Mouse (Mus musculus): ENCODE results near the gene Hsd17b3. TPM values are rescaled to one million over a fixed set of nuclear protein-coding genes. Genes with fewer than 3 reads are reported as not detected.

The Hsd17b3 gene
- polyA plus RNA-seq, 1 experiment, result not detected

DNA sequence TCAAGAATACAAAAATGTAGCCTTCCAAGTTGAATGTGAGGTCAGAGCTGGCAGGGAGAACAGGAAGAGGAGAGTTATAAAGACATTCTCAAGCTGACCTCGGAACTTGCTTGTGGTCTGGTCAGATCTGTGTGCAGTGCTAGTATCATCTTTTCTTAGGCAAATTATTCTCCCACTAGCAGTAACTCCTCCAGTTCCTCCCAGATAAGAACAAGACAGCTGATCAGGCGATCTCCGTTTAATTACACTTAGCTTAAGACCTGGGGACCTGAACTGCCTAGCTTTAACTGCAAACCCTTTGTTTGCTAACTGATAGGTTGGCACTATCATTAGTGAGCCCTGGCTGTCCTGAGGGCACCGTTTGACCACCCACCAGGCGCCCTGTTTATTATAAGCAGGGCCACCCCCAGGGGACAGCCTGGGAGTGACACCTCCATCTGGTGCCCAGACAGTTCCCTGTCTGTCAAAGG lies 19.4 kb upstream of the Hsd17b3 start:
- no peak for TF ChIP-seq CTCF (IDR thresholded peaks at IDR 0.05; ENCODE audit: low read depth, low read length)
- no peak for TF ChIP-seq POLR2A (IDR thresholded peaks at IDR 0.05; ENCODE audit: borderline replicate concordance, low read depth, low read length)
- no peak overlapping the region for H3K4me3 ChIP-seq (ENCODE audit: insufficient read depth, low read length)
- H3K4me1 ChIP-seq (ENCODE audit: control insufficient read depth, insufficient read depth, low read length), result no peaks in the 10 kb centered on the region; the same call in 1 of the 2 replicates
- no peak overlapping the region for H3K27ac ChIP-seq (ENCODE audit: insufficient read depth, low read depth, low read length)

DNA sequence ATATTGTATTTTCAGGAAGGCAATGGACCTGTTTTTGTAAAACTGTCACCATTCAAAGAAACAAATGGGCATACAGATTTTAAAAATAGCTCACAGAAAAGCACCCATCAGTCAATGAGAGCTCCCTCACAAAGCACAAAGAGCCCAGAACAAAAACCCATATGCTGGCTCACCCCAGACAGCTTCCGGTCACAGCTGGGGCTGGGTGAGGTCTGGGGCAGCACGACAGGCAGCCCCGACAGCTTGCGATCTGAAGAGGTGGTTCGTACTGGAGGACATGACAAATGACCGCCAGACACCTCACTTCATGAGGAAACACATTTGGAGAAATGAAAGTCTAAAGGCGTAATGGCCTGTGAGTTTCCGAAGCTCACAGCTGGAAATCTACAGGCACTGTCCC lies 18.5 kb upstream of the Hsd17b3 start:
- Histone ChIP-seq H3K4me1 (ENCODE audit: control insufficient read depth, insufficient read depth, low read length) (no peaks in the 10 kb centered on the region; the same call in 1 of the 2 replicates), H3K27ac (ENCODE audit: insufficient read depth, low read depth, low read length) (no peak overlapping the region), H3K4me3 (ENCODE audit: insufficient read depth, low read length) (no peak overlapping the region)
- TF ChIP-seq POLR2A (IDR thresholded peaks at IDR 0.05; ENCODE audit: borderline replicate concordance, low read depth, low read length) (no peak), CTCF (IDR thresholded peaks at IDR 0.05; ENCODE audit: low read depth, low read length) (no peak)

DNA sequence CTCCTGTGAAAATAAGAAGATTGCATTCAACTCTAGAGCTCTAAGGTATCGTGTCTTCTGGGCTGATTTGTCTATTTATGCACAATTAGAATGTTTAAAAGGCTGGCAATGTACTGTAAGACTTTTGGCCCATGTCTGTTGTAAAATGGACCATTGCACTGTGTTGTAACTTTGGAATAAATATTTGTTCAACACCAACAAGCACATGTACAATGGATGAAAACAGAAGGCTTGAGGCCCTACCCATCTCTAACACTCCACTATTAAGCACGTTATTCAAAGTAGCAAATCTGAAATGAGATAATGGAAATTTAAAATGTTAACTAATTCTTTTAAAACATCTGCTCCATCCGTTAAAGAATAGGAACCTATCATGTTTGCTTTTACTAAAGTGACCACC lies 18.1 kb upstream of the Hsd17b3 start:
- Histone ChIP-seq H3K4me3 (ENCODE audit: insufficient read depth, low read length) (no peak overlapping the region), H3K4me1 (ENCODE audit: control insufficient read depth, insufficient read depth, low read length) (no peaks in the 10 kb centered on the region; the same call in 1 of the 2 replicates), H3K27ac (ENCODE audit: insufficient read depth, low read depth, low read length) (no peak overlapping the region)
- TF ChIP-seq CTCF (IDR thresholded peaks at IDR 0.05; ENCODE audit: low read depth, low read length) (no peak), POLR2A (IDR thresholded peaks at IDR 0.05; ENCODE audit: borderline replicate concordance, low read depth, low read length) (no peak)

DNA sequence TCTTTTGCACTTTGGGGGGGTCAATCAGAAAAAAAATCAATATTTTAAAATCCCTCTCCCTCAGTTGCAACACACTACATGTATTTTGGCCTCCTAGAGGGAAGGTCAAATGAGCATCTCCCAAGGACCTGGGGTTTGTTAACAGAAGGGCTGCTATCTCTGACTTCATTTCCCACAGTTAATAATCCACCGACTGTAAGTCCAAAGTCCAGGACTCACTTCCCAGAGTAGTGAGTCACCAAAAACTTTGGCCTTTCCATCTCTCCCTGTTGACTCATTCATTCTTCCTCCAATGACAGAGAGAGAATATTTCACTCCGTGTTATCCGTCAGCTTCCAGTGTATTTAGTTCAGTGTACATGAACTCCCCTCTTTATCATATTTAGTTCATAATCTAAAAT lies 16.7 kb upstream of the Hsd17b3 start:
- TF ChIP-seq POLR2A (IDR thresholded peaks at IDR 0.05; ENCODE audit: borderline replicate concordance, low read depth, low read length) (no peak), CTCF (IDR thresholded peaks at IDR 0.05; ENCODE audit: low read depth, low read length) (no peak)
- Histone ChIP-seq H3K4me1 (ENCODE audit: control insufficient read depth, insufficient read depth, low read length) (no peaks in the 10 kb centered on the region; the same call in 1 of the 2 replicates), H3K4me3 (ENCODE audit: insufficient read depth, low read length) (no peak overlapping the region), H3K27ac (ENCODE audit: insufficient read depth, low read depth, low read length) (no peak overlapping the region)

DNA sequence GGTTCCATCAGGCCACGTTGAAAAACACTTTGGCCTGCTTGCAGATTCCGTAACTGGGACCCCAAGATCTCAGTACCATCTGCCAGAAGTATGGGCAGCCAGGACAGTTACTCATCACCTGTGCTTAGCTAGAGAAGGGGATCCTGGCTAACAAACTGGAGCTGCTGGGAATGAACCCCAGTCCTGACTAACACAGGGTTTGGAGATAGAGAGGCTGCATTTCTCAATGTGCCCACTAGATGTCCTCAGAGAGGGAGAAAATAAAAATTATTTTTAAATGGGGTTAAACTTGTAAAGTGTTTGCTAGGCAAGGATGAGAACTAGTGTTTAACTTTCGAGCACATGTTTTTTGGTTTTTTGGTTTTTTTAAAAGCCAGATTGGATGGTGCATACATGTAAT lies 11.2 kb upstream of the Hsd17b3 start:
- Histone ChIP-seq H3K4me1 (ENCODE audit: control insufficient read depth, insufficient read depth, low read length) (no peaks in the 10 kb centered on the region), H3K4me3 (ENCODE audit: insufficient read depth, low read length) (no peak overlapping the region), H3K27ac (ENCODE audit: insufficient read depth, low read depth, low read length) (no peak overlapping the region)
- TF ChIP-seq POLR2A (IDR thresholded peaks at IDR 0.05; ENCODE audit: borderline replicate concordance, low read depth, low read length), result no peak
- no peak for TF ChIP-seq CTCF (IDR thresholded peaks at IDR 0.05; ENCODE audit: low read depth, low read length)

DNA sequence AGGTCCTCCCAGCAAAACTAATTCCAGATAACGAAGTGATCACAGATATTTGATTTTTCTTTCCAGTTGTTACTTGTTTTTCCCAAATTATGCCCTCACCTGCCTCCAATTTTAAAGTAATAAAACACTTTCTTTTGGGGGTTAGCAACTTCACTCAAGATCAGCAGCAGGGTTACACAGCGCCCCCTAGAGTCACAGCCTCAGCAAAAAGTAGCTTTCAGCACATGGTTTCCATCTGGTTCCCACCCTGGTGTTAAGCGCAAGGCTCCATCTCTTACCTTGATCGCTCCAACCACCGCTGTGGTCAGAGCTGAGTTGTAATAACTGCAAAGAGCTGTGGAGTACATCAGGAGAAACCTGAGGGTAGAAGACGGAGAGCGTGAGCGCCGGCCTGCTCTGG lies 10.0 kb upstream of the Hsd17b3 start:
- Histone ChIP-seq H3K4me1 (ENCODE audit: control insufficient read depth, insufficient read depth, low read length) (no peaks in the 10 kb centered on the region), H3K4me3 (ENCODE audit: insufficient read depth, low read length) (no peak overlapping the region), H3K27ac (ENCODE audit: insufficient read depth, low read depth, low read length) (no peak overlapping the region)
- TF ChIP-seq POLR2A (IDR thresholded peaks at IDR 0.05; ENCODE audit: borderline replicate concordance, low read depth, low read length) (no peak), CTCF (IDR thresholded peaks at IDR 0.05; ENCODE audit: low read depth, low read length) (peak; percentile 41; the same call in 1 of the 2 replicates)

DNA sequence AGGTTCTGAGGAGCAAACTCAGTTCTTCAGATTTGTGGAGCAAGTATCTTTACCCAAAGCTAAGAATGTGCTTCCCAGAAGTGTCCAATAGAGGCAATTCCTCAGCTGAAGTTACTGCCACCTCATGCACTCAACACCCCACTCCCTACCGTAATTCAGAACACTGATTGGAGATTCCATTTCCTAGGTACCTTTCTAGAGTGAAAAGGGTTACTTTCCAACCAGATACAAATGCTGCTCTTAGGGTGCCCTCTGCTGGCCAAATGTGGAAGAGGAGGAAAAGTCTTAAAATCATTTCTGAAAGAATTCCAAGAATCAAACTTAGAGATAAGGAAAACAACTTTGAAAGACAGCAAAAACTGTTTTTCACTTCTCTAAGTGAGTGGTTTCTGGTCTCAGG lies 4.3 kb upstream of the Hsd17b3 start:
- no peaks in the 10 kb centered on the region for H3K4me1 ChIP-seq (ENCODE audit: control insufficient read depth, insufficient read depth, low read length)
- no peak overlapping the region for H3K27ac ChIP-seq (ENCODE audit: insufficient read depth, low read depth, low read length)
- no peak overlapping the region for H3K4me3 ChIP-seq (ENCODE audit: insufficient read depth, low read length)
- TF ChIP-seq POLR2A (IDR thresholded peaks at IDR 0.05; ENCODE audit: borderline replicate concordance, low read depth, low read length) (no peak), CTCF (IDR thresholded peaks at IDR 0.05; ENCODE audit: low read depth, low read length) (no peak)

DNA sequence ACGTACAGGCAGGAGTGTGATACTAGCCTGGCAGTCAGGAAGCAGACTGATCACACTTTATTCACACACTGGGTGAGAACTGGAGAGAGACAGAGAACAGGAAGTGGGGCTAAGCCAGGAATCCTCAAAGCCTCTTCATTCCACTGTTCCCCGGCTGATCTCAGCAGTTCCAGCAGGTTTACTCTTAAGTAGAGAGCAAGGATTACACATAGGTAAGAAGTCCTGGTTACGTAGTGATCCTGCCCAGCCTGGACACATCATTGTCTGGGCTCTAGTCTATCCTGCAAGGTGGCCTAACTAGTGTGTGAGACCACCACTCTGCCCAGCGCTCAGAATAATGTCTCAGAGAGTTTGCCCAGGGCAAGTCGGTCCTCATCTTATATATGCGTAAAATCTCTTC lies 3.7 kb upstream of the Hsd17b3 start:
- no peak for TF ChIP-seq CTCF (IDR thresholded peaks at IDR 0.05; ENCODE audit: low read depth, low read length)
- no peak for TF ChIP-seq POLR2A (IDR thresholded peaks at IDR 0.05; ENCODE audit: borderline replicate concordance, low read depth, low read length)
- Histone ChIP-seq H3K4me1 (ENCODE audit: control insufficient read depth, insufficient read depth, low read length) (no peaks in the 10 kb centered on the region), H3K4me3 (ENCODE audit: insufficient read depth, low read length) (no peak overlapping the region), H3K27ac (ENCODE audit: insufficient read depth, low read depth, low read length) (no peak overlapping the region)

DNA sequence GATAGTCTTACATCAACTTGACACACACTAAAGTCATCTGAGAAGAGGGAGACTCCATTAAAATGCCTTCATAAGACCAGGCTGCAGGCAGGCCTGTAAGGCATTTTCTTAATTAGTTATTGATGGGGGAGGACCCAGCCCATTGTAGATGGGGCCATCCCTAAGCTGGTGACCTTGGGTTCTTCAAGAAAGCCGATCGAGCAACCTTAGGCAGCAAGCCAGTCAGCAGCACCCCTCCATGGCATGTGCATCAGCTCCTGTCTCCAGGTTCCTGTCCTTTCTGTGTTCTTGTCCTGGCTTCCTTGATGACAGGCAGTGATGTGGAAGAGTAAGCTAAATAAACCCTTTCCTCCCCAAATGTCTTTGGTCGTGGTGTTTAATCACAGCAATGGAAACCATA lies 3.1 kb upstream of the Hsd17b3 start:
- Histone ChIP-seq H3K4me3 (ENCODE audit: insufficient read depth, low read length) (no peak overlapping the region), H3K27ac (ENCODE audit: insufficient read depth, low read depth, low read length) (no peak overlapping the region), H3K4me1 (ENCODE audit: control insufficient read depth, insufficient read depth, low read length) (no peaks in the 10 kb centered on the region)
- TF ChIP-seq CTCF (IDR thresholded peaks at IDR 0.05; ENCODE audit: low read depth, low read length) (no peak), POLR2A (IDR thresholded peaks at IDR 0.05; ENCODE audit: borderline replicate concordance, low read depth, low read length) (no peak)

DNA sequence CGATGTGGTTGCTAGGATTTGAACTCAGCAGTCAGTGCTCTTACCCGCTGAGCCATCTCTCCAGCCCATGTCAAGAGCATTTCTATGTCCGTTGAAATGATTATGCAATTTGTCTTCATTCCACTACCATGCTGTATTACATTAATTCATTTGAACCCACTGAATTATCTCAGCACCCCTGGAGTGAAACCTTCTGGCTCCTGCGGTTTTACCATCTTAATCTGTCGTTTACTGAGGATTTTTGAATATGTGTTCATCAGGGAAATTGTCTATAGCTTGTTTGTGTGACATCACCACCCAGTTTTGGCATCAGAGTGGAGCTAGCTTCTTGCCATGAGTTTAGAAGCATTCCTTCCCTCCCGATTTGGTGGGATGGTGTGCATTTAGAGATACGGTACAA lies 2.0 kb upstream of the Hsd17b3 start:
- TF ChIP-seq POLR2A (IDR thresholded peaks at IDR 0.05; ENCODE audit: borderline replicate concordance, low read depth, low read length) (no peak), CTCF (IDR thresholded peaks at IDR 0.05; ENCODE audit: low read depth, low read length) (no peak)
- Histone ChIP-seq H3K27ac (ENCODE audit: insufficient read depth, low read depth, low read length) (no peak overlapping the region), H3K4me1 (ENCODE audit: control insufficient read depth, insufficient read depth, low read length) (no peaks in the 10 kb centered on the region), H3K4me3 (ENCODE audit: insufficient read depth, low read length) (no peak overlapping the region)

DNA sequence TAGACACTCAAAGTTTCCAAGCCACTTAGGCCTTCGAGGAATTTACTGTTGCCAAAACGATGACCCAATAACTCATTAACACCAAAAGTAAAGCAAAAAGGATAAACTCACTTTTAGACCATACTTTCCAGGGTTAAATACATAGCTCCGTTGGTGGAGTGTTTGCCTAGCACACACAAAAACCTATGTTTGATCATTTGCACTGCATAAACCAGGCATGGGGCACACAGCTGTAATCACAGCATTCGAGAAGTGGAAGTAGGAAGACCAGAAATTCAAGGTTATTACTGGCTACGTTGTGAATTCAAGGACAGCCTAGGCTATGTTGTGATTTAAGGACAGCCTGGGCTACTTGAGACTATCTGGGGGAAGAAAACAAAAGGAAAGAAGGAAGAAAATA lies 1.2 kb upstream of the Hsd17b3 start:
- no peak overlapping the region for H3K27ac ChIP-seq (ENCODE audit: insufficient read depth, low read depth, low read length)
- H3K4me1 ChIP-seq (ENCODE audit: control insufficient read depth, insufficient read depth, low read length), result no peaks in the 10 kb centered on the region
- TF ChIP-seq CTCF (IDR thresholded peaks at IDR 0.05; ENCODE audit: low read depth, low read length), result no peak
- no peak for TF ChIP-seq POLR2A (IDR thresholded peaks at IDR 0.05; ENCODE audit: borderline replicate concordance, low read depth, low read length)

More for the DNA sequence above, 1.2 kb upstream of the Hsd17b3 start:
- no peak overlapping the region for H3K4me3 ChIP-seq (ENCODE audit: insufficient read depth, low read length)

Measured in bone marrow macrophage, adult 2 months (primary cell).